Mouse (Mus musculus) small intestine, adult 2 months (tissue): ENCODE results near the gene Htr2a.

Experiments
- CTCF ChIP-seq: fragments of 200-500 bp; IDR thresholded peaks from 2 replicates; pipeline ENCODE4 v1.5.1; 2012; ENCODE audit warnings: low read depth, mild to moderate bottlenecking, control low read depth, inconsistent platforms, low read length, moderate library complexity, mixed read lengths; ENCODE audit not compliant: insufficient replicate concordance, insufficient read length; ENCODE audit errors: extremely low read depth
- POLR2A ChIP-seq: fragments of 200-500 bp; IDR thresholded peaks from 2 replicates; pipeline ENCODE4 v1.6.1; 2012; ENCODE audit warnings: low read depth, mild to moderate bottlenecking, control low read depth, inconsistent platforms, low read length, moderate library complexity

GRCm38 (mm10) chr14:74679841-74680240 lies 39.2 kb downstream of the Htr2a start:
- TF ChIP-seq CTCF (no peak), POLR2A (no peak)
